In the genomic region with DNA sequence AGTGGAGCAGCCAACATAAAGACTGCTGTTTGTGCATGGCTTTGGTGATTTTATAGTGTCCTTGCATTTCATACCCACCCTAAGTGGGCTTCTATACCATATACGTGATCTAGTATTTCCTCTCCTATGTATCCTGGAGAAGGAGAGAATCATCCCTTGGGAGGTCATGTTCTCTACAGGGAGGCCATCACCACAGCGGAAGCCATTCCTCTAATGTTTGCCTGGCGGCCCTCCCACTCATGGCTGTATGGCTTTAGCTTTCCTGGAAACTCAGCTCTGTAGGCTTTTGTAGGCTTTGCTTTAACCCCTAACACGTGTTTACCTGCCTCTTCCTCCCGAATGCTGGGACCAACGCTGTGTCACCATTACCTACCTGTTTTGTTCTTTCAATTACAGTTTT, we compare ENCODE assay signal across 28 mouse cellular contexts.
"Had no signal": no experiment of that assay in that cellular context is flagged by ENCODE, and none has a peak within 500 bp of the region (broad histone marks: within the 10 kb centered on the region; RNA-seq: fewer than 3 reads in every experiment).

No protein-coding gene starts in this region.

- H3K36me3 ChIP-seq: embryonic facial prominence, embryonic 10.5 days; embryonic facial prominence, embryonic 12.5 days; embryonic facial prominence, embryonic 13.5 days; embryonic facial prominence, embryonic 15.5 days; forebrain, embryonic 10.5 days; forebrain, embryonic 12.5 days; forebrain, embryonic 15.5 days had no signal

- DNase-seq: cerebellum, adult 2 months; cerebellum, adult 8-10 months; cerebellum, adult 9-10 months; cerebellum, adult 9-11 months; cerebellum, postnatal 10 days; cerebellum, postnatal 14 days; cerebellum, postnatal 25 days; cerebellum, postnatal 36 days; embryo, embryonic 11 days; forebrain, postnatal 0 days; gastrocnemius, adult 2 months; gastrocnemius, postnatal 10 days; gastrocnemius, postnatal 14 days; gastrocnemius, postnatal 25 days; gastrocnemius, postnatal 36 days; heart, adult 18-20 months; heart, adult 2 months had no signal

- H3K9ac ChIP-seq: embryonic facial prominence, embryonic 12.5 days; embryonic facial prominence, embryonic 13.5 days; embryonic facial prominence, embryonic 15.5 days; forebrain, embryonic 12.5 days; forebrain, embryonic 13.5 days; forebrain, embryonic 15.5 days; forebrain, postnatal 0 days had no signal

- H3K4me3 ChIP-seq: embryonic facial prominence, embryonic 10.5 days; embryonic facial prominence, embryonic 12.5 days; embryonic facial prominence, embryonic 13.5 days; embryonic facial prominence, embryonic 15.5 days; erythroblast, embryonic 14.5 days; forebrain, embryonic 10.5 days; forebrain, embryonic 12.5 days; forebrain, embryonic 13.5 days; forebrain, embryonic 15.5 days; gastrocnemius, adult 2 months; heart, adult 2 months had no signal

- H3K27ac ChIP-seq: embryonic facial prominence, embryonic 10.5 days; embryonic facial prominence, embryonic 12.5 days; embryonic facial prominence, embryonic 13.5 days; embryonic facial prominence, embryonic 15.5 days; forebrain, embryonic 10.5 days; forebrain, embryonic 12.5 days; forebrain, embryonic 13.5 days; forebrain, embryonic 15.5 days; gastrocnemius, adult 2 months; heart, adult 2 months had no signal

- H3K27me3 ChIP-seq: embryonic facial prominence, embryonic 12.5 days; embryonic facial prominence, embryonic 13.5 days; embryonic facial prominence, embryonic 15.5 days; forebrain, embryonic 12.5 days; forebrain, embryonic 13.5 days; forebrain, embryonic 15.5 days had no signal

- H3K4me2 ChIP-seq: embryonic facial prominence, embryonic 12.5 days; embryonic facial prominence, embryonic 13.5 days; embryonic facial prominence, embryonic 15.5 days; forebrain, embryonic 12.5 days; forebrain, embryonic 13.5 days; forebrain, embryonic 15.5 days had no signal

- H3K9me3 ChIP-seq: embryonic facial prominence, embryonic 10.5 days; embryonic facial prominence, embryonic 12.5 days; embryonic facial prominence, embryonic 13.5 days; embryonic facial prominence, embryonic 15.5 days; forebrain, embryonic 10.5 days; forebrain, embryonic 12.5 days; forebrain, embryonic 13.5 days; forebrain, embryonic 15.5 days had no signal

- ATAC-seq: forebrain, embryonic 13.5 days; forebrain, embryonic 14.5 days; forebrain, embryonic 15.5 days; forebrain, embryonic 16.5 days; forebrain, postnatal 0 days had no signal
